Mouse (Mus musculus): Measurements from ENCODE around the gene Smco4. TPM values are rescaled to one million over a fixed set of nuclear protein-coding genes. Genes with fewer than 3 reads are reported as not detected.

Smco4 gene
- polyA plus RNA-seq, 1 experiment from 2014 or later, result 6.6 TPM

- Histone ChIP-seq H3K9ac (ENCODE audit: low read depth, low read length) (no peak overlapping the region), H3K27me3 (replicated peaks; ENCODE audit: control insufficient read depth, insufficient read depth, low read length) (no peaks in the 10 kb centered on the region), H3K9me3 (ENCODE audit: control insufficient read depth, low read length) (no peaks in the 10 kb centered on the region), H3K4me3 (ENCODE audit: low read depth, low read length) (no peak overlapping the region), H3K4me1 (replicated peaks; ENCODE audit: control insufficient read depth, insufficient read depth, low read length) (no peaks in the 10 kb centered on the region), H3K36me3 (ENCODE audit: control insufficient read depth, insufficient read depth, low read length) (no peaks in the 10 kb centered on the region), H3K4me2 (no peak overlapping the region), H3K27ac (ENCODE audit: low read depth, low read length) (no peak overlapping the region)
- no peak for DNase-seq (ENCODE audit: low spot score)
- no peak for ATAC-seq (replicated peaks; ENCODE audit: low FRiP score)
- 84% methylated on average over 13 of the region's 13 CpGs for WGBS
Measured at GRCm38 (mm10) chr9:15574750-15575454, 81.7 kb downstream of the Smco4 start.

- ATAC-seq (replicated peaks; ENCODE audit: low FRiP score) (no peak), DNase-seq (ENCODE audit: low spot score) (no peak)
- Histone ChIP-seq H3K9ac (ENCODE audit: low read depth, low read length) (no peak overlapping the region), H3K4me2 (no peak overlapping the region), H3K4me3 (ENCODE audit: low read depth, low read length) (no peak overlapping the region), H3K36me3 (ENCODE audit: control insufficient read depth, insufficient read depth, low read length) (no peaks in the 10 kb centered on the region), H3K9me3 (ENCODE audit: control insufficient read depth, low read length) (no peaks in the 10 kb centered on the region), H3K27me3 (replicated peaks; ENCODE audit: control insufficient read depth, insufficient read depth, low read length) (no peaks in the 10 kb centered on the region), H3K27ac (ENCODE audit: low read depth, low read length) (no peak overlapping the region), H3K4me1 (replicated peaks; ENCODE audit: control insufficient read depth, insufficient read depth, low read length) (no peaks in the 10 kb centered on the region)
- WGBS, result 26% methylated on average over 1 of the region's 1 CpGs
Measured at GRCm38 (mm10) chr9:15578427-15578826, 85.2 kb downstream of the Smco4 start.

GRCm38 (mm10) chr9:15578946-15579345, 85.7 kb downstream of the Smco4 start:
- no peaks in the 10 kb centered on the region for H3K9me3 ChIP-seq (ENCODE audit: control insufficient read depth, low read length)
- no peaks in the 10 kb centered on the region for H3K4me1 ChIP-seq (replicated peaks; ENCODE audit: control insufficient read depth, insufficient read depth, low read length)
- WGBS, result 85% methylated on average over 9 of the region's 9 CpGs
- DNase-seq (ENCODE audit: low spot score) (no peak), ATAC-seq (replicated peaks; ENCODE audit: low FRiP score) (no peak)
- no peaks in the 10 kb centered on the region for H3K36me3 ChIP-seq (ENCODE audit: control insufficient read depth, insufficient read depth, low read length)
- H3K9ac ChIP-seq (ENCODE audit: low read depth, low read length), result no peak overlapping the region
- H3K27me3 ChIP-seq (replicated peaks; ENCODE audit: control insufficient read depth, insufficient read depth, low read length), result no peaks in the 10 kb centered on the region
- no peak overlapping the region for H3K27ac ChIP-seq (ENCODE audit: low read depth, low read length)
- no peak overlapping the region for H3K4me3 ChIP-seq (ENCODE audit: low read depth, low read length)
- no peak overlapping the region for H3K4me2 ChIP-seq

GRCm38 (mm10) chr9:15580176-15580575, 86.9 kb downstream of the Smco4 start:
- H3K9me3 ChIP-seq (ENCODE audit: control insufficient read depth, low read length), result no peaks in the 10 kb centered on the region
- no peak overlapping the region for H3K4me2 ChIP-seq
- no peaks in the 10 kb centered on the region for H3K4me1 ChIP-seq (replicated peaks; ENCODE audit: control insufficient read depth, insufficient read depth, low read length)
- no peak overlapping the region for H3K9ac ChIP-seq (ENCODE audit: low read depth, low read length)
- no peaks in the 10 kb centered on the region for H3K27me3 ChIP-seq (replicated peaks; ENCODE audit: control insufficient read depth, insufficient read depth, low read length)
- H3K4me3 ChIP-seq (ENCODE audit: low read depth, low read length), result no peak overlapping the region
- no peak for ATAC-seq (replicated peaks; ENCODE audit: low FRiP score)
- DNase-seq (ENCODE audit: low spot score), result no peak
- no peak overlapping the region for H3K27ac ChIP-seq (ENCODE audit: low read depth, low read length)
- WGBS, result 57% methylated on average over 6 of the region's 6 CpGs
- no peaks in the 10 kb centered on the region for H3K36me3 ChIP-seq (ENCODE audit: control insufficient read depth, insufficient read depth, low read length)

- ATAC-seq (replicated peaks; ENCODE audit: low FRiP score), result no peak
- Histone ChIP-seq H3K9ac (ENCODE audit: low read depth, low read length) (no peak overlapping the region), H3K4me1 (replicated peaks; ENCODE audit: control insufficient read depth, insufficient read depth, low read length) (no peaks in the 10 kb centered on the region), H3K4me2 (no peak overlapping the region), H3K27ac (ENCODE audit: low read depth, low read length) (no peak overlapping the region), H3K36me3 (ENCODE audit: control insufficient read depth, insufficient read depth, low read length) (no peaks in the 10 kb centered on the region), H3K9me3 (ENCODE audit: control insufficient read depth, low read length) (no peaks in the 10 kb centered on the region), H3K27me3 (replicated peaks; ENCODE audit: control insufficient read depth, insufficient read depth, low read length) (no peaks in the 10 kb centered on the region), H3K4me3 (ENCODE audit: low read depth, low read length) (no peak overlapping the region)
- DNase-seq (ENCODE audit: low spot score), result no peak
- 93% methylated on average over 5 of the region's 5 CpGs for WGBS
Measured at GRCm38 (mm10) chr9:15582026-15582425, 88.8 kb downstream of the Smco4 start.

GRCm38 (mm10) chr9:15584209-15584608, 91.0 kb downstream of the Smco4 start:
- WGBS, result 77% methylated on average over 9 of the region's 9 CpGs
- Histone ChIP-seq H3K4me1 (replicated peaks; ENCODE audit: control insufficient read depth, insufficient read depth, low read length) (no peaks in the 10 kb centered on the region), H3K9ac (ENCODE audit: low read depth, low read length) (no peak overlapping the region), H3K9me3 (ENCODE audit: control insufficient read depth, low read length) (no peaks in the 10 kb centered on the region), H3K36me3 (ENCODE audit: control insufficient read depth, insufficient read depth, low read length) (no peaks in the 10 kb centered on the region), H3K27ac (ENCODE audit: low read depth, low read length) (no peak overlapping the region), H3K4me2 (no peak overlapping the region), H3K4me3 (ENCODE audit: low read depth, low read length) (no peak overlapping the region), H3K27me3 (replicated peaks; ENCODE audit: control insufficient read depth, insufficient read depth, low read length) (no peaks in the 10 kb centered on the region)
- ATAC-seq (replicated peaks; ENCODE audit: low FRiP score) (no peak), DNase-seq (ENCODE audit: low spot score) (no peak)

GRCm38 (mm10) chr9:15585956-15586355, 92.7 kb downstream of the Smco4 start:
- 86% methylated on average over 1 of the region's 1 CpGs for WGBS
- no peak overlapping the region for H3K4me2 ChIP-seq
- H3K4me1 ChIP-seq (replicated peaks; ENCODE audit: control insufficient read depth, insufficient read depth, low read length), result no peaks in the 10 kb centered on the region
- H3K27ac ChIP-seq (ENCODE audit: low read depth, low read length), result no peak overlapping the region
- H3K9me3 ChIP-seq (ENCODE audit: control insufficient read depth, low read length), result no peaks in the 10 kb centered on the region
- H3K36me3 ChIP-seq (ENCODE audit: control insufficient read depth, insufficient read depth, low read length), result no peaks in the 10 kb centered on the region
- no peak overlapping the region for H3K9ac ChIP-seq (ENCODE audit: low read depth, low read length)
- ATAC-seq (replicated peaks; ENCODE audit: low FRiP score) (no peak), DNase-seq (ENCODE audit: low spot score) (no peak)
- H3K4me3 ChIP-seq (ENCODE audit: low read depth, low read length), result no peak overlapping the region
- no peaks in the 10 kb centered on the region for H3K27me3 ChIP-seq (replicated peaks; ENCODE audit: control insufficient read depth, insufficient read depth, low read length)

GRCm38 (mm10) chr9:15587157-15587854, 94.1 kb downstream of the Smco4 start:
- no peak for DNase-seq (ENCODE audit: low spot score)
- H3K4me1 ChIP-seq (replicated peaks; ENCODE audit: control insufficient read depth, insufficient read depth, low read length), result no peaks in the 10 kb centered on the region
- H3K9me3 ChIP-seq (ENCODE audit: control insufficient read depth, low read length), result no peaks in the 10 kb centered on the region
- no peak overlapping the region for H3K9ac ChIP-seq (ENCODE audit: low read depth, low read length)
- no peaks in the 10 kb centered on the region for H3K36me3 ChIP-seq (ENCODE audit: control insufficient read depth, insufficient read depth, low read length)
- ATAC-seq (replicated peaks; ENCODE audit: low FRiP score), result no peak
- no peak overlapping the region for H3K27ac ChIP-seq (ENCODE audit: low read depth, low read length)
- no peak overlapping the region for H3K4me3 ChIP-seq (ENCODE audit: low read depth, low read length)
- H3K27me3 ChIP-seq (replicated peaks; ENCODE audit: control insufficient read depth, insufficient read depth, low read length), result no peaks in the 10 kb centered on the region
- H3K4me2 ChIP-seq, result no peak overlapping the region
- 58% methylated on average over 6 of the region's 6 CpGs for WGBS

GRCm38 (mm10) chr9:15594148-15594547, 100.9 kb downstream of the Smco4 start:
- Histone ChIP-seq H3K4me1 (replicated peaks; ENCODE audit: control insufficient read depth, insufficient read depth, low read length) (no peaks in the 10 kb centered on the region), H3K36me3 (ENCODE audit: control insufficient read depth, insufficient read depth, low read length) (no peaks in the 10 kb centered on the region), H3K4me3 (ENCODE audit: low read depth, low read length) (no peak overlapping the region), H3K4me2 (no peak overlapping the region), H3K27ac (ENCODE audit: low read depth, low read length) (no peak overlapping the region), H3K27me3 (replicated peaks; ENCODE audit: control insufficient read depth, insufficient read depth, low read length) (no peaks in the 10 kb centered on the region), H3K9ac (ENCODE audit: low read depth, low read length) (no peak overlapping the region), H3K9me3 (ENCODE audit: control insufficient read depth, low read length) (no peaks in the 10 kb centered on the region)
- DNase-seq (ENCODE audit: low spot score), result no peak
- 71% methylated on average over 4 of the region's 4 CpGs for WGBS
- ATAC-seq (replicated peaks; ENCODE audit: low FRiP score), result no peak

Data from liver, embryonic 11.5 days (tissue).